Mouse (Mus musculus): Measurements from ENCODE around the gene Ehd2. TPM values are rescaled to one million over a fixed set of nuclear protein-coding genes. Genes with fewer than 3 reads are reported as not detected.

Gene Ehd2
- total RNA-seq (2021) = 1 to 10 TPM; 4.5 to 5.5 TPM

DNA sequence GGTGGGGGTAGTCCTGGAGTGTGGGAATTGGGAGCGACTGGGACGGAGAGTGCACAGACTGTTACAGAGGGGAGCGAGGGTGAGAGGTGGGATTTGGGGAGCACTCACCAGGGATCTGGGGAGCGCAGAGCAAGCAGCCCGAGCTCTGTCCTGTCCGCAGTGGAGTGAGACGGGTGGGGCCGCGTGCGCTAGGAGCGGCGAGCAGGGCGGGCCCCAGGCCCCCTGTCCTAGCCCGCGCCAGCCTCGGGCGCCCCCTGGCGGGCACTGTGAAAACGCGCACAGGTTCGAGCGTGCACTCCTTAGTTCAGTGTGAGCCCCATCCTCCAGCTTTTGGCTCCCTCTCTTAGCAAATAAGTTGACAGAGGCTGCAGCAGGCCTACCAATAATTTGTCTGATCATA, at the start of gene Ehd2:
TSS of gene Ehd2 (minus strand) at position 256 of the 400 bp plus-strand sequence.
- DNase-seq (ENCODE audit: extremely low spot score in 1 of 2, low spot score in 1 of 2) = peak; percentile 56 to 71

DNA sequence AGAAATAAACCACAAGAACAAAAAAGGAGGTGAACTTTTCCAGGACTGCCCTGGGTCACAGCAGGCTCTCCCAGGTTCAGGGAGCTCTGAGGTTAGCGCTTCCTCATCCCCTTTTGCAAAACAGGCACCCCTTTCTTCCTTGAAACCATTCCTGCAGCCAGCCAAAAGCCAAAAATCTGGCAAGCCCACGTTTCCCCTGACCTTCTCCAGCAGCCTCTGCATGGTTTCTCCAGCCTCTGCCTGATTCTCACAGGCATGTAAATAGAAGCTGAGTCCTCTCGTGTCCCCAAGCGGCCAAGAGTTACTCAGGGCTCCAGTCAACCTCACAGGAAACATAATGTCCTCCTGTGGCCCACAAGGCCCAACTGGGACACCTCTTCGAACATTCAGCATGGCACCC, 48.0 kb upstream of the Ehd2 start:
- no peak for DNase-seq (ENCODE audit: extremely low spot score in 1 of 2, low spot score in 1 of 2)

DNA sequence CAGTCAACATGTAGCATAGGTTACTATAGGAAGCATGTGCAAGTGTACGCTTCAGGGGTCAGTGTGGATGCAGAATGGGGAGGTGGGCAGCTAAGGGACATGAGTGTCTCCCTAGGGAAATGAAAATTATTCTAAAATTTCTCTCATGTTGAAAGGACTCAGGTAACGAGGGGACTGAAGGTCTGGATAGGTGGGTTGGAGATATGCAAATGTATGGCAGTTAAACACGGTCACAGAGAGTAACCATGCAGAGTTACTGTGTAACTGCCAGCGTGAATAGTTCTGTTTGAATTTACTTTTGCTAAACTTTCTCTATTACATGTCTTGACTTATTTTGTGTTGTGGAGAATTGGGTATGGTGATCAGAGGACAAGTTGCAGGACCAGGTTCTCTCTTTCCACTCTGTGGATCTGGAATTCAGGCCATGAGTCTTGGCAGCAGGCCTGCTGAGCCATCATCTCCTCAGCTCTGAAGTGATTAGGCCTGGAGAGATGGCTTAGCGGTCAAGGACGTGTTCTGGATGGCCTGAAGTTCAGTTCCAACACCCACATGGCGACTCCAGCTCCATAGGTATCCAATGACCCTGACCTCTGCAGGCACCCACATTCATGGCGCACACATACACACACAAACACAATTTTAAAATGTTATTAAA, 47.3 kb upstream of the Ehd2 start:
- no peak for DNase-seq (ENCODE audit: extremely low spot score in 1 of 2, low spot score in 1 of 2)

DNA sequence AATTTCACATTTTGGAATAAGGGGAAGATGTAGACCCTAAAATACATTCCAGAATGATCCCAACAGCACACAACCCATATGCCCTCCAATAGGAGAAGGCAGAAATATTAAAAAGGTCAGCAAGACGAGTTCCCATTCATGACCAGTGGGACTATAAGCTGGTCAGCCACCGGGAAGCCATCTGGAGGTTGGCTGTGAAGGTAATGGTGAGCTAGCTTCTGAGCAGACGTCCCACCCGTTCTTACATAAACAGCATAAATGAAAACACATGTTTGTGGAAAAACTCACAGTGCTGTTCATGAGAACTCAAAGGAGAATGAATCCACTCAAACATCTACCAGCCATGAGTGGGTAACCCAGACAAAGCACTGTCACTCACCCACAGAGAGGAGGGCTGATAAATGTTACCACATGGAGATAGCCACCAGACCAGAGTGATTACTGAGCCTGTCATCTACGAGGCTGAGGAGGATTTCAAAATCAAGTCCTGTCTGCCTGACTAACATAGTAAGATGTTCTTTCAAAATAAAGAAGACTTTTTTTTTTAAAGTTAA, 46.4 kb upstream of the Ehd2 start:
- DNase-seq (ENCODE audit: extremely low spot score in 1 of 2, low spot score in 1 of 2) = no peak

DNA sequence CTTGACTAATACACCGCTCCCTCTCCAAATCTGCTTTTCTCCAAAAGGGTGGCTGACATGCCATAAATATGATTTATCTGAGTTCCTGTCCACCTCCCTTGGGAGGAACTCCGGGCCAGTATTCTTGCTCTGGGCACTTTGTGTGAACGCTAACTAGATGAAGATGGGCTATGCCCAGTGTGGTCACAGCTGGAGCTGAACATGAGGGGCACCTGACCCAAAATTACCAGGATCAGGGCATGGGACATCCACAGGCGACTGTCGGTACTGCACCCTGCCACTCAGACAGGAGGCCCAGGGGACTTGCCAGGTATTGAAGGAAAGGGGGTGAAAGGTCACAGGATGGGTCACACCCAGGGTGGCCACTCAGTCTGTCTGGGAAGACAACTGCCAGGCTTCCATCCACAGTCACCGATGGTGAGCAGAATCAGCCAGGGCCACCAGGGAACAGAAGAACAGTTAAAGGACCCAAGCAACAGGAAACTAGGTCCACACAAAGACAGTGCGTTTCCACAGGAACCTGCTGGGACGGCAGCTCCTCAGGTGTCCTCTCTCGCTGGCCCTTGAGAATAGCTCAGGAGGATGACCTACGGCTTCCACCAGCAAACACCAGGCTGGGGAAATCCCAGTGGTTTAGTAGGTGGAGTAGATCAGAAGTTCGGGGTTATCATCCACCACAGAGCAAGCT, 45.4 kb upstream of the Ehd2 start:
- DNase-seq (ENCODE audit: extremely low spot score in 1 of 2, low spot score in 1 of 2) = no peak

DNA sequence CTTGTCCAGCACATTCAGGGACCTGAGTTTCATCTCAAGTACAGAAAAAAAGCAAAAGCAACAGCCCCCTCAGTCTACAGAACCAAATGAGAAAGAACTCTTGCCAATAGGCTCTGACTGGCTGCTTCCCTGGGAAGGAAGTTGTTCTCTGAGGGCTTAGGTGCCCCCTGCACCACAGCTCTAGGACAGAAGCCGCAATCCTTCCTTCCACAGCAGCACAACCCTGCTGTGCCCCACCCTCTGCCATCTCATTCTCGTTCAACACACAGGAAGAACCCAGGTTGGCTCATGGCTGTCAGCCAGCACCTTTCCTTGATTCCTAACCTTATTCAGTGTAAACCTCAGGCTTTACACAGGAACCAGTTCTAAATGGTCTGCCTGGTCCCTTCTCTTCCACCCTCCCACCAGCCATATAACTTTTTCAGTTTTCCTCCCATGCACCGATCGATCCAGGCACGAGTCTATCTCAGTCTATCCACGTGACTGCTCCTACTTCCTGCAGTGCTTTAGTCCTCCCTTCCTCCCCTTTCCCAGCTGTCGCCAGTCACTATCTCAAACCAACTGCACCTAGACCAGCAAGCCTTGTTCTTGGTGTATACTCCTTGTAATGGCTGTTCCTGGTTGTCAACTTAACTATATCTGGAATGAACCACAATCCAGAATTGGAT, 44.2 kb upstream of the Ehd2 start:
- DNase-seq (ENCODE audit: extremely low spot score in 1 of 2, low spot score in 1 of 2) = no peak

DNA sequence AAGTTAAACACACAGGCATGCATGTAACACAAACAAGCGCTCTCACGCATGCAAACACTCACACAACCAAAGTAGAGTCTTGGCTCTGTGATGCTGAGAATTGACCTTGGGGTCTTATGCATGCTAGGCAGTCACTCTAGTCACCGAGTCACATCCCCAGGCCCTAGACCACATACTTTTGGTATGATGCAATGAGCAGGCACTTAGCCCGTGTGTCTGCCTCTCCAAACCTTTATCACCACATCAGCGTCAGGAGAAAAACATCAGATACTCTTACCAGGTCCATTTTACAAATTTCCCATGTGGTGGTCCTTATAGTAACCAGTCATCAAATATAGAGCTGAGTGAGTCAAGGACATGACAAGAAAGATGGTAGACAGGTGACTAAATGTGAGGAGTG, 43.3 kb upstream of the Ehd2 start:
- DNase-seq (ENCODE audit: extremely low spot score in 1 of 2, low spot score in 1 of 2) = no peak

DNA sequence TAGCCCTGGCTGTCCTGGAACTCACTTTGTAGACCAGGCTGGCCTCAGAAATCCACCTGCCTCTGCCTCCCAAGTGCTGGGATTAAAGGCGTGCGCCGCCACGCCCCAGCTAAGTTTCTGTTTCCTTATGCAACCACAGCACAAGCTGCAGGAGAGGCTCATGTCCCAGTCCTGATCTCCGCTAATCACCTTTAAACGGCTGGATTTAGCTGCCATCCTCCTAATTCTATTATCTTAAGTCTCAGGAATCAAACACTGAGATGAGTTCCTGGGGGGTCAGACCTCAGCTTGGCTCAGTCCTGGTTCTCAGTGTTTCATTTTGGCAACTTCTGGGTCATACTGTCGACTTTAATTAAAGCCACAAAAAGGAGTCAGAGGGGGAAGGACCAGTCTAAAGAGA, 42.3 kb upstream of the Ehd2 start:
- DNase-seq (ENCODE audit: extremely low spot score in 1 of 2, low spot score in 1 of 2) = no peak

DNA sequence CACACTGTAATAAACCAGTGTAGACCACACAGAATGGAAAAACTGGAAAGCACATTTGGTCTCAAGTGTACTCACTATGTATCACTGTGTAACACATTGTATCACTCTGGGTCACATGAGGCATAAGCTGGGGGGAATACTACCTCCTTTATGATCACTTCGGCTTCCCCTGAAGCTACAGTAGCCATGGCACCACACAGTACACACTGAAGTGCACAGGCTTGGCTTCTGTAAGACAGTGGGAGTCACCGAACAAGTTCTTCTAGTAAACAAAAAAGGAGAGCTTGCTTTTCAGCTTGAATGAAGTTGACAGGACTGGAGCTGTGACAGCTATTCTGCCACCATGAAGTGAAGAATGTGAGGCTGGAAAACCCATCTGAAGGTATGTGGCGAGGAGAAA, 37.7 kb upstream of the Ehd2 start:
- no peak for DNase-seq (ENCODE audit: extremely low spot score in 1 of 2, low spot score in 1 of 2)

DNA sequence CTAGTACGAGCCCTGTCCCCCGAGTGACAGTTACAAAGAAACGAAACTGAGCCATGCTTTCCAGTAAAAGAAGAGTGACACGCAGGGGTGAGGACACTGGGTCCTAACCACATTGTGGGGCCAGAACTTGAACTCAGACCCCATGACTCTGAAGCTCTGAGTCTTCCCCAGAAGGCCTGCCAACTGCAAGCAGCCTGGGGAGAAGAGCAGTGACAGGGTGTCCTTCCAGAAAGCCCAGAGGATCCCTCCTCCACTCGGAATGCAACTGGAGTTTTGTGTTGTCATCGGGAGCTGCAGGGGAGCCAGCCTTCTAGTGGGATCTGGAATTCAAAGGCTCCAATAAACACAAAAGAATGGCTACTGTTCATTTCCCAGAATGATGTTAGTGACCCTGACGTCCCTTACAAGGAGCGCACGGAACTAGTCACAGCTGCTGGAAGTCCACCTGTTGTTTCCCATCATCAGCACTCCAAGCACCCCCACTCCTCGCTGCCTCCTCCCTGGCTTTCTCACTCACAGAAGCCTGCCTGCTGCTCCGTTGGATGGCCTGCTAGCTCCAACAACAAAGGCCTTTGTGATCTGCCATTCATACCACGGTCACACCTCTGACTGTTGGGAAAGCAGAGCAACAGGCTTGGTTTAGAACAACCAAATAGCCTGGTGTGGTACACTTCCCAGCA, 37.0 kb upstream of the Ehd2 start:
- DNase-seq (ENCODE audit: extremely low spot score in 1 of 2, low spot score in 1 of 2) = no peak

DNA sequence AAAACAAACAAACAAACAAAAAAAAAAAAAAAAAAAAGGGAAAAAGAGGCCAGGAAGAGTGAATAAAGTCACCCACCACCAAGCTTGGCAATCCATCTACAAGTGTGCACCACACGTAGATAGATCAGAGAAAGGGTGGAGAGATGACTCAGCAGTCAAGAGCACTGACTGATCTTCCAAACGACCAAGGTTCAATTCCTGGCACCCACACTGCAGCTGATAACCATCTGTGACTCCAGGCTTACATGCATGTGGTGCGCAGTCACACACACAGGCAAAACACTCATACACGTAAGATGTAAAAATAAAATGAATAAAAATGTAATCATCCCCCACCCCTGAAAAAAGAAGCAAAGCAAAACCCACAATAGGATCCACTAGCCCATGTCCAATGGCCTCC, 35.7 kb upstream of the Ehd2 start:
- DNase-seq (ENCODE audit: extremely low spot score in 1 of 2, low spot score in 1 of 2) = no peak

DNA sequence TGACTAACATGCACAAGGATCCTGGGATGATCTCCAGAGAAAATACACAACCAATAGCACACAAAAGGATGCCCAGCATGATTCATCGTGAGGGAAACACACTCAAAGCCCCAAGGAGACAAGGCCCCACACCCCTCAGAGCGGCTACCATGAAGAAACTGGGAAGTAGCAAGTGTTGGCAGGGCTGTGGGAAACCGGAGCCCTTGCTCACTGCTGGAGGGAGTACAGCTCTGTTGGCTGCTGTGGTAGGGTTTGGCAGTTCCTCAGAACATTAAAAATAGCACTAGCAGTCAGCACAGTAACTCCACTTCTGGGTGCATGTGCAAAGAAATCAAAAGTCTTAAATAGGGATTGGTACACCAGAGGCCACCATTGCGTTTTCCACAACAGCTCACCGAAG, 34.8 kb upstream of the Ehd2 start:
- peak in 1 of 2 experiments; percentile 42 for DNase-seq (ENCODE audit: extremely low spot score in 1 of 2, low spot score in 1 of 2)

DNA sequence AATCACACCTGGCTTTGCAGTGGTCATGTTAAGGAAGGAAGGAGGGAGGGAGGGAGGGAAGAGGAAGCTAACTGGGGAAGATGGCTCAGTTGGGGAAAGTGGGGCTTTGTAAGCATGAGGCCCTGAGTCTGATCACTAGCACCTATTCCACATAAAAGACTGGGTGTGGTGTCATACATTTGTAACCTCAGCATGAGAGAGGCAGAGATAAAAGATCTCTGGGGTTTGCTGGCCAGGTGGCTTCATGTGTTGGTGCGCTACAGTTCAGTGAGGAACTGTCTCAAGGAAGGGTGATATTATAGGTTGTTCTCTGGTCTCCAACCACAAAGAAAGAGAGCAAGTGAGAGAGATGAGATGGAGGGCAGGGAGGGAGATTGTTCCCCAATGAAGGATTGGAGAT, 34.3 kb upstream of the Ehd2 start:
- DNase-seq (ENCODE audit: extremely low spot score in 1 of 2, low spot score in 1 of 2) = no peak

DNA sequence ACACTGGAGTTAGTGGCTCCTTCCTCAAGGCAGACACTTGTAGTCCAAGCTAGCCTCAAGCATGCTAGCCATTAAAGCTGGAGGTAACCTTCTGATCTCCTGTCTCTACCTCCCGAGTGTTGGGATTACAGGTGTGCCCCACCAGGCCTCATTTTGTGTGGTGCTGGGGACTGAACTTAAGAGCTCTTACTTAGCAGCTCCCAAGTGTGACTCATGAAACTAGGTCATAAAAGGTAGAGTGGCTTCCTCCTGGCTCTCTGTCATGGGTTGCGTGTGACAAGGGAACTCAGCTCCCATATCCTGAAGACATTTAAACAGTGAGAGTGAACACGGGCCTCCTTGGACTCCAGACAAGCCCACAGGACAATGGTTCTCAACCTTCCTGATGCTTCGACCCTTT, 26.4 kb upstream of the Ehd2 start:
- DNase-seq (ENCODE audit: extremely low spot score in 1 of 2, low spot score in 1 of 2) = no peak

DNA sequence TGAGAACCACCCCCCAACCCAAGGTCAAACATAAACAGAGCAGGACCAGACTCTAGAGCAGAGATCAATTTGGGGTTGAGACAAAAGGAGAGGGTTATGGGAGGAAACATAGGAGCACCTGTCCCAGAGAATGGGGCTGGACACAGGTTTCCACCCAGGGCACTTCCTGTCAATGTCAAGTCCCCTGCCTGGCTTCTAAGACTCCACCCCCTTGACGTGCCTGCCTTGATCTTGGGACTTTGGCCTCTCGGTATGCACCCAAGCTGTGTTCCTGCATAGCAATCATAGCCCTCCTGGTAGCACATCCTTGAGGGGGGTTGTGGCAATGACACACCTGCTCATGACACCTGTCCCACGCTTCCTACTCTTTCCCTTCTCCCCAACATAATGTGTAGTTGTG, 25.8 kb upstream of the Ehd2 start:
- DNase-seq (ENCODE audit: extremely low spot score in 1 of 2, low spot score in 1 of 2) = no peak

DNA sequence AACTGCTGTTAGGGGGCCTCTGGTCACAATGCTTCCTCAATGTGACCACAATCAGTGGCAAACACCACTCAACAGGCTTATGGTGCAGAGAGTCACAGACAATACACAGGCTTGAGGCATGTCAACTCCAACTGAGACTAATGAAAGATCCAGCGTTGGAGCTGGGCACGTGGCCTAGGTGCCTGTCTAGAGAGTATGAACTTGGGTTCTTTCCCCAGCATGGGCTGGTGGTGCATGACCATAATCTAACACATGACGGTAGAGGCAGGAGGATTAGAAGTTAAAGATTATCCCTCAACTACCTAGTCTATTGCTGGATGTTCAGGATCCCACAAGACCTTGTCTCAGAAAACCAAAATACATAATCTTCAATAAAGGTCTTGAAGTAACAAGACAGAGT, 24.4 kb upstream of the Ehd2 start:
- no peak for DNase-seq (ENCODE audit: extremely low spot score in 1 of 2, low spot score in 1 of 2)

DNA sequence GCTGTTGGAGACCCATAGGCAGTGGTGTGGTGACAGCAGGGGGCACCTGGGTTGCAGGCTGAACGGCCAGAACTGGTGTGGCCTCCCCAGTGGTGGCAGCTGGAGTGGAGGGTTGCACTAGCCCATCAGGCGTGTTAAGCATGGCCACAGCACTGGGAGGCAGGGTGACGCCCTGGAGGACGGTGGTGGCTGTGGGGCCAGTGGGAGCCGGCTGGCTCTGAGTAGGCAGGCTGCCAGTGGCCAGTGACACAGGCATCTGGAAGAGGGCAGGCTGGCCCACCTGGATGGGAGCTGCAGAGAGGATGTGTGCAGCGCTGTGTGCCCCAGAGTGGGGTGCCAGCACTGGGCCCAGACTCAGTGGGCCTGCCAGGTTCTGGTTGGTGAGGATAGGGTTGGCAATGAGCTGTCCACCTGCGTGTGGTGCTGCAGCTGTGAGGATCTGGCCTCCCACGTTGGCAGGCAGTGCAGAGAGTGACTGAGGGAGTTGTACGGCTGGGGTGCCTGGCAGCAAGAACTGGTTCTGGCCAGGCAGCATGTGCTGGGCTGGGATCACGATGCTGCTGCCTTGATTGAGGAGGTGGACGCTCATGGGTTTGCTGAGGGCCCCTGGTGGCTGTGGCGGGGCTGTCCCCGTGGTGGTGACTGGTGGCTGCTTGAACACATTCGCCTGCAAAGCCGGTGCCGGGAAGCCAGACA, 20.4 kb upstream of the Ehd2 start:
- DNase-seq (ENCODE audit: extremely low spot score in 1 of 2, low spot score in 1 of 2) = no peak

DNA sequence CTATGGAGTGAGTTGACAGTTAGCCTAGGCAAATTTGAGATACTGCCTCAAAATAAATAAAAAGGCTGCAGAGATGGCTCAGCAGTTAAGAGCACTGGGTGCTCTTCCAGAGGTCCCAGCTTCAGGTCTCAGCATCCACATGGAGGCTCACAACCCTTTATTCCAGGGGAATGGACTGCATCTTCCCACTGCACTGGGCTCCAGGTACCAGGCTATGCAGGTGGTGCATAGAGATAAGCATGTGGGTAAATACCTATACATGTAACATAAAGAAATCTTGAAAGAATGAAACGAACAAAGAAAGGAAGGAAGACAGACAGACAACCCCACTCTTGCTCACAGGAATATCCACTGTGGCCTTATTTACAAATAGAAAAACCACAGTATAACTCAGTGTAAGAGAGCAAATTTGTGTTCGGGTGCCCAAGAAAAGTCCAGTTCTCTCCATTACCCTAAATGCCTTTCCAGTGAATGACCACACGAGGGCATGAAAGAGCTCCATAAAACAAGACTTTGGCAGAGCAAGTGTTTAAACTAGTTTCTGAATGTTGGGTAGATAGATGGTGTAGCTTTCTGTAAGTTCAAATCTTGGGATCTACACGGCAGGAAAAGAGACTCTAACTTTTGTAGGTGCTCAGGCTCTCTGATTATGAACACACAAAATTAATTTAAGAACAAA, 15.5 kb upstream of the Ehd2 start:
- no peak for DNase-seq (ENCODE audit: extremely low spot score in 1 of 2, low spot score in 1 of 2)

DNA sequence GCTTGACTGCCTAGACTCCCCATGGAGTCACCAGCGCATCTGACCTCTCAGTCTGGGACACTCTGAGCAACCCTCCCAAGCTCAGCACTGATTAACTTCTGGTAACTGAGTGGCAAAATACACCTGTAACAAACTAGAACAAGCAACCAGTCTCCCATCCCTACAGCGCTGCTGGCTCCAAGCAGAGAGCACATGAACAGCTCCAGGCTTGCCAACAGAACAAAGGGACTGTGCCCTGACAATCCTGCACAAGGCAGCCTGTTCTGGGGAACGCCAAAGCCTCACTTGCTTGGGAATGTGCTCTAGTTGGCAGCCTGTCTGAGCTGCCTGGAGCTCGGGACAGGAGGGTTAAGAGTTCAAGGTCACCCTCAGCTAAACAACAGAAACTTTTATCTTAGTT, 14.2 kb upstream of the Ehd2 start:
- DNase-seq (ENCODE audit: extremely low spot score in 1 of 2, low spot score in 1 of 2) = no peak

DNA sequence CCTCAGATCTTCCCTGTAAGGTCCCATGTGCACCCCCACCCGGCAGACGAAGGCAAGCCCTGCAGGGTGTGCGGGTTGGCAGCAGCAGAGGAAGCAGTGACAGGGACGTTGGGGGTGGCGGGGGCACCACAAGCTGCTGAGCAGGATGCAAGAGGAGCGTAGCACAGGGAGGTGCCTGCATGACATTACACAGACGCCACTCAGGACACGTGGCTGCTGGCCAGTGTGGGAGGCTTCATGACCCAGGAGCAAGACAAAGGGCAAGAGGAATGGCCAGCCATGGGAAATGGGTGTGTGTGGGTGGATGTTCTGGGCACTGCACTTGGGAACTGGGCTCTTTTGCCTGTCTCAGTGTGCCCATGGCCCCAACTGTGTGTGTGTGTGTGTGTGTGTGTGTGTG, 12.9 kb upstream of the Ehd2 start:
- DNase-seq (ENCODE audit: extremely low spot score in 1 of 2, low spot score in 1 of 2) = peak in 1 of 2 experiments; percentile 41
